Mouse (Mus musculus) C2C12 (cell line): ENCODE measurements around the gene Nbr1. TPM values are rescaled to one million over a fixed set of nuclear protein-coding genes. Genes with fewer than 3 reads are reported as not detected.

Source experiments
- H3K27me3 ChIP-seq: one replicate; pipeline ENCODE4 v1.6.1; 2011; ENCODE audit not compliant: control insufficient read depth, insufficient read depth, insufficient read length
- H3K36me3 ChIP-seq: one replicate; pipeline ENCODE4 v1.6.1; 2011; ENCODE audit not compliant: control insufficient read depth, insufficient read depth
- H3K4me3 ChIP-seq: one replicate; pipeline ENCODE4 v1.5.1; 2011; ENCODE audit warnings: mild to moderate bottlenecking, control low read depth; ENCODE audit not compliant: poor library complexity, insufficient read depth, severe bottlenecking
- H3K79me2 ChIP-seq: one replicate; pipeline ENCODE4 v1.6.1; 2011; ENCODE audit not compliant: control insufficient read depth, insufficient read depth
- H3K79me3 ChIP-seq: one replicate; pipeline ENCODE4 v1.6.1; 2011; ENCODE audit warnings: low read depth, control low read depth
- H3ac ChIP-seq: one replicate; pipeline ENCODE3; 2011; ENCODE audit warnings: low read depth; ENCODE audit not compliant: control insufficient read depth, insufficient read length
- CEBPB ChIP-seq: IDR thresholded peaks from one replicate; pipeline ENCODE4 v1.6.1; 2011; ENCODE audit warnings: low read depth, mild to moderate bottlenecking, control low read depth, moderate library complexity
- CTCF ChIP-seq: IDR thresholded peaks from one replicate; pipeline ENCODE4 v1.5.1; 2011; ENCODE audit not compliant: control insufficient read depth, insufficient read depth, insufficient read length
- FOSL1 ChIP-seq: IDR thresholded peaks from one replicate; pipeline ENCODE4 v1.8.0; 2011; ENCODE audit warnings: mild to moderate bottlenecking, low read length; ENCODE audit not compliant: poor library complexity, insufficient read depth, severe bottlenecking
- MAX ChIP-seq: IDR thresholded peaks from one replicate; pipeline ENCODE4 v1.6.1; 2011; ENCODE audit warnings: mild to moderate bottlenecking, control low read depth
- MYOD1 ChIP-seq: IDR thresholded peaks from one replicate; pipeline ENCODE4 v1.6.1; 2011; ENCODE audit warnings: low read depth; ENCODE audit not compliant: control insufficient read depth, insufficient read length
- MYOG ChIP-seq: IDR thresholded peaks from one replicate; pipeline ENCODE4 v1.6.1; 2011; ENCODE audit not compliant: control insufficient read depth, insufficient read length; ENCODE audit errors: extremely low read depth
- USF1 ChIP-seq: IDR thresholded peaks from one replicate; pipeline ENCODE4 v1.6.1; 2011; ENCODE audit warnings: low read depth, mild to moderate bottlenecking, control low read depth, moderate library complexity
- polyA plus RNA-seq: library from polyadenylated mRNA; unstranded; fragments of >200 nt; fragmentation: generic; extraction: Trizol; gene quantifications from one replicate; pipeline ENCODE4 v1.2.1, GENCODE M21; 2012; ENCODE audit warnings: missing spikeins

Nbr1 gene
- polyA plus RNA-seq, 1 experiment: 15.7 TPM

DNA sequence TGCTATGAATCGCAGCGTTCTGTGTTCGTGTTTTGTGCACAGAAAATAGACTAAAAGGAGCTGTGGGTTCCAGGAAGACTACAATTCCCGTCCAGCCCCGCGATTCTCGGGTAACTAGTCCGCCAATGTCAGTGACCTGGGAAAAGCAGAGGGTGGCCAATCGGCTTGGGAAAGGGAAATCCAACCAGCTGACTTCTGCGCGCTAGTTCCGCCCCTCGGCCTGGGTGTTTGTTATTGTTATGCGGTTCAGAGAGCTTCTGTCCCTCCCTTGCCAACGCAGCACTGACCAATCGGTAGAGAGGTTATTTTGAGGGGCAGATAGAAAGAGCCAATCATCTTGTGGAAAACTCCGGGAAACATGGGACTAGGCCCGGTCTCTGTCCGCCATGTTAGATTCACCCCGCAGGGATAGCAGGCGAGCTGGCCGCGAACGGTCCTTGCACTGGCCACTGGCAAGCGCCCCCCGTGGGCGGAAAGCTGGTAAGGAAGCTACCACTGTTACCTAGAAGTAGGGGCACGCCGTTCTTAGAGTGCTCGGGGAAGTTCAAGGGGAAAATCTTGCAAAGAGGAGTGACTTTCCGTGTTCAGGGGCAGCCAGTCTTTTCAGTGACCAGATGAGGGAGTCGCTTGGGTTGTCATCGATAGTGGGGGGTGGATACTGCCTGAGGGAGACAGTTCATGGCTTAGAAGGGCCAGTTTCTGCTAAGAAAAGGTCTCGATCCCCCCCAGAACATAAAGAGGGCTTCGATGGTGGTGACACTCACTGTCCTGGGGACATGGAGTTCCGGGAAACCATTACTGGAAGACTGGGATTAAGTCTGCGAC is 739 bp downstream of the Nbr1 start:
- Histone ChIP-seq H3ac (peak overlapping the region; percentile 85), H3K79me2 (peaks cover 62% of the 10 kb centered on the region), H3K4me3 (peak overlapping the region; percentile 70), H3K79me3 (peaks cover 26% of the 10 kb centered on the region), H3K27me3 (no peaks in the 10 kb centered on the region), H3K36me3 (peaks cover 26% of the 10 kb centered on the region)
- no peak for TF ChIP-seq MYOG
- no peak for TF ChIP-seq FOSL1
- TF ChIP-seq USF1: peak; percentile 23
- no peak for TF ChIP-seq MAX

DNA sequence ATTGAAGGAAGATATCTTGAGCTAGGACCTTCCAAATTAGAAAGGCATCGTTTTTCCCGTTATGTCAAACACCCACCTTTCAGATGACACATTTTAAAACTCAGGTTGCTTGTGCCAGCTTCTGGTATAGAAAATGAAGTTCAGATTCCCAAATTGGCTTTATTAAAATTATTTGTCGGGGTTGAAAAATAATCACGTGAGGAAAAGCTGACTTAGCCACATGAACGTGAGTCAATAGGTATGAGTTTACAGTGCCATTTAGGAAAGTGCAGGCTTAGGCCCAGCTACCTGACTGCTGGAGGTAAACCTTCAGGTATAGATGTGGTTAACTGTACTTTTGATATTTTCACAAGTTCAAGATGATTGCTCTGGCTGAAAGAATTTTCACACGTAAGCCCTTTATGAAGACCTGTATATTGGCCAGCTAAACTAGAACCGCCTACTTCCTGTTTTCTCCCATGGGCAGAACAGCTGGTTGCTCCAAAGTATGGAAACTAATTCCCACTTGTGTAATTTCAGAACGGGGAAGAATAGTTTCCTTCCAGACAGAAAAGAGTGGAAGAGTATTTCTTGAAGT is 1.5 kb downstream of the Nbr1 start:
- Histone ChIP-seq H3K27me3 (no peaks in the 10 kb centered on the region), H3K36me3 (peaks cover 18% of the 10 kb centered on the region), H3K79me2 (peaks cover 55% of the 10 kb centered on the region), H3ac (peak overlapping the region; percentile 63), H3K79me3 (peaks cover 25% of the 10 kb centered on the region), H3K4me3 (peak overlapping the region; percentile 70)
- TF ChIP-seq MYOG: no peak
- peak; percentile 41 for TF ChIP-seq USF1

- peaks cover 15% of the 10 kb centered on the region for H3K36me3 ChIP-seq
- no peaks in the 10 kb centered on the region for H3K27me3 ChIP-seq
These were observed 4.6 kb downstream of the Nbr1 start for GRCm38 (mm10) chr11:101556541-101556940.

GRCm38 (mm10) chr11:101556954-101557353 is 5.0 kb downstream of the Nbr1 start:
- peaks cover 22% of the 10 kb centered on the region for H3K79me2 ChIP-seq
- TF ChIP-seq MAX (no peak), CEBPB (no peak), MYOD1 (no peak), CTCF (no peak), MYOG (no peak), USF1 (no peak), FOSL1 (no peak)
- H3K27me3 ChIP-seq: no peaks in the 10 kb centered on the region
- H3K4me3 ChIP-seq: no peak overlapping the region
- H3K79me3 ChIP-seq: peaks cover 3% of the 10 kb centered on the region
- peaks cover 15% of the 10 kb centered on the region for H3K36me3 ChIP-seq
- H3ac ChIP-seq: no peak overlapping the region

More at GRCm38 (mm10) chr11:101556541-101556940, 4.6 kb downstream of the Nbr1 start:
- TF ChIP-seq CEBPB: no peak
- no peak for TF ChIP-seq MYOD1
- TF ChIP-seq MAX: no peak
- TF ChIP-seq CTCF: no peak
- TF ChIP-seq USF1: no peak
- TF ChIP-seq MYOG: no peak
- no peak for TF ChIP-seq FOSL1
- H3K79me2 ChIP-seq: peaks cover 24% of the 10 kb centered on the region
- H3K79me3 ChIP-seq: peaks cover 3% of the 10 kb centered on the region
- H3ac ChIP-seq: no peak overlapping the region
- no peak overlapping the region for H3K4me3 ChIP-seq

- no peaks in the 10 kb centered on the region for H3K79me3 ChIP-seq
- H3K36me3 ChIP-seq: peaks cover 46% of the 10 kb centered on the region
These were observed 10.4 kb downstream of the Nbr1 start for GRCm38 (mm10) chr11:101562391-101562790.

GRCm38 (mm10) chr11:101568421-101568820 is 16.5 kb downstream of the Nbr1 start:
- H3K4me3 ChIP-seq: no peak overlapping the region
- H3K36me3 ChIP-seq: peaks cover 90% of the 10 kb centered on the region
- H3K79me3 ChIP-seq: no peaks in the 10 kb centered on the region
- H3ac ChIP-seq: no peak overlapping the region
- H3K27me3 ChIP-seq: no peaks in the 10 kb centered on the region
- no peaks in the 10 kb centered on the region for H3K79me2 ChIP-seq
- no peak for TF ChIP-seq MYOD1
- no peak for TF ChIP-seq MYOG
- no peak for TF ChIP-seq MAX
- no peak for TF ChIP-seq CTCF
- no peak for TF ChIP-seq CEBPB
- no peak for TF ChIP-seq USF1
- TF ChIP-seq FOSL1: no peak

More at GRCm38 (mm10) chr11:101562391-101562790, 10.4 kb downstream of the Nbr1 start:
- Histone ChIP-seq H3K27me3 (no peaks in the 10 kb centered on the region), H3K4me3 (no peak overlapping the region), H3ac (no peak overlapping the region), H3K79me2 (no peaks in the 10 kb centered on the region)
- TF ChIP-seq MAX (peak; percentile 88), CTCF (peak; percentile 40), MYOG (no peak)
